In the genomic region with DNA sequence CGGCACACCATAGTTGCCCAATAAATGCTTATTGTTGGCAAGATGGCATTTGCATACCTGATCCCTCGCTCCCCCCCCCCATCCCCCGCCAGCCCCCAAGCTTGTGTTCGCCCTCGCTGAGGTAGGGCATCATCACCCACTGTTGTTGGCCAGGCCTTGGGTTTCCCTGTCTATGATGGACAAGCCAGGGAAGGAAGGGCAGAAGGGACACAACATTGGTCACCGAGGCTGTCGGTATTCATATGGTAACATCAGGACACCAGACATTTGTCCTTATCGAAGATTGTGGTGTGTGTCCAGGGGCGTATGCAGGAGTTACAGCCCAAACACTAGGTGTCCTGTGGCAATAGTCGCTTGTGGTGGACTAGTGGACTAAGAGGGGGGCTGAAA, we compare ENCODE assay signal across 8 mouse cellular contexts. TPM values are rescaled to one million over a fixed set of nuclear protein-coding genes. Genes with fewer than 3 reads are reported as not detected.
DNase-seq lines count a peak whose midpoint lies in the region; ATAC-seq lines count a peak whose summit lies in the region.

No protein-coding gene starts in this region.

- WGBS in heart, embryonic 14.5 days, result 2% methylated on average over 10 of the region's 10 CpGs
- 3% methylated on average over 10 of the region's 10 CpGs for WGBS in hindbrain, embryonic 13.5 days
- WGBS in midbrain, embryonic 12.5 days, result 4% methylated on average over 10 of the region's 10 CpGs

- H3K36me3 ChIP-seq in heart, embryonic 14.5 days (ENCODE audit: control insufficient read depth, insufficient read depth, low read length), result peaks cover 41% of the 10 kb centered on the region
- H3K36me3 ChIP-seq in hindbrain, embryonic 13.5 days, result peaks cover 35% of the 10 kb centered on the region
- H3K36me3 ChIP-seq in midbrain, embryonic 12.5 days, result peaks cover 30% of the 10 kb centered on the region

- peak overlapping the region; percentile 71 to 83 for H3K4me3 ChIP-seq in heart, embryonic 14.5 days (ENCODE audit: control insufficient read depth in 1 of 2, insufficient read depth in 1 of 2, low read depth in 1 of 2, low read length in 2 of 2)
- H3K4me3 ChIP-seq in hindbrain, embryonic 13.5 days, result peak overlapping the region; percentile 63
- H3K4me3 ChIP-seq in midbrain, embryonic 12.5 days, result peak overlapping the region; percentile 68

- 0 out of 2 replicates have a peak, but pooled peaks cover 3% of the 10 kb centered on the region for H3K27me3 ChIP-seq in heart, embryonic 14.5 days (ENCODE audit: control insufficient read depth, insufficient read depth, low read length)
- H3K27me3 ChIP-seq in hindbrain, embryonic 13.5 days, result no peaks in the 10 kb centered on the region
- no peaks in the 10 kb centered on the region for H3K27me3 ChIP-seq in midbrain, embryonic 12.5 days

- H3K27ac ChIP-seq in heart, embryonic 14.5 days (replicated peaks in 1 of 2; ENCODE audit: control insufficient read depth in 1 of 2, insufficient read depth in 1 of 2, low read depth in 2 of 2, low read length in 2 of 2), result peak overlapping the region; percentile 74 to 89
- peak overlapping the region; percentile 97 for H3K27ac ChIP-seq in hindbrain, embryonic 13.5 days
- peak overlapping the region; percentile 96 for H3K27ac ChIP-seq in midbrain, embryonic 12.5 days (replicated peaks)

- H3K9me3 ChIP-seq in heart, embryonic 14.5 days (ENCODE audit: control insufficient read depth, low read length), result no peaks in the 10 kb centered on the region
- H3K9me3 ChIP-seq in hindbrain, embryonic 13.5 days, result no peaks in the 10 kb centered on the region
- H3K9me3 ChIP-seq in midbrain, embryonic 12.5 days, result no peaks in the 10 kb centered on the region

- H3K4me2 ChIP-seq in heart, embryonic 14.5 days (ENCODE audit: low read length), result peak overlapping the region; percentile 85
- H3K4me2 ChIP-seq in hindbrain, embryonic 13.5 days, result peak overlapping the region; percentile 78
- H3K4me2 ChIP-seq in midbrain, embryonic 12.5 days (replicated peaks), result peak overlapping the region; percentile 89

- peak overlapping the region; percentile 73 for H3K9ac ChIP-seq in heart, embryonic 14.5 days (ENCODE audit: low read length)
- peak overlapping the region; percentile 76 for H3K9ac ChIP-seq in hindbrain, embryonic 13.5 days
- H3K9ac ChIP-seq in midbrain, embryonic 12.5 days (replicated peaks), result peak overlapping the region; percentile 72

- 0 out of 2 replicates have a peak, but pooled peaks have one; percentile 2 for ATAC-seq in heart, embryonic 14.5 days (ENCODE audit: insufficient number of reproducible peaks, insufficient read depth, low FRiP score, low read depth)
- ATAC-seq in hindbrain, embryonic 13.5 days (ENCODE audit: low FRiP score), result no peak
- ATAC-seq in midbrain, embryonic 12.5 days (ENCODE audit: low FRiP score, low read depth), result peak; percentile 32

- peaks cover 8 to 9% of the 10 kb centered on the region in 2 experiments for H3K4me1 ChIP-seq in heart, embryonic 14.5 days (ENCODE audit: control insufficient read depth in 2 of 2, insufficient read depth in 2 of 2, low read length in 2 of 2)
- peaks cover 25% of the 10 kb centered on the region for H3K4me1 ChIP-seq in hindbrain, embryonic 13.5 days (replicated peaks)
- H3K4me1 ChIP-seq in midbrain, embryonic 12.5 days, result peaks cover 14% of the 10 kb centered on the region

- DNase-seq in heart, adult 11 months, result no peak
- peak; percentile 47 for DNase-seq in MN1 (ENCODE audit: low spot score)
- DNase-seq in yolk sac, embryonic 10.5 days (ENCODE audit: low spot score), result no peak
- no peak for DNase-seq in kidney, postnatal 10 days
- DNase-seq in layer of hippocampus, postnatal 36 days, result no peak

RNA-seq across cellular contexts. Expression of a gene that starts 0.5 kb away (rescaled TPM):
- polyA plus RNA-seq in heart, embryonic 14.5 days (2014; fragmentation: Nextera tagmentation; extraction: Ambion mirVana), result 4.0 and 4.6 TPM in 2 replicates
- polyA plus RNA-seq in hindbrain, embryonic 13.5 days (2015; fragmentation: Nextera tagmentation; extraction: Ambion mirVana), result 8.0 and 8.2 TPM in 2 replicates
- 6.5 and 6.9 TPM in 2 replicates for polyA plus RNA-seq in midbrain, embryonic 12.5 days (2016; fragmentation: Nextera tagmentation; extraction: Ambion mirVana)
- 10 to 100 TPM; 11.8 to 12.6 TPM for total RNA-seq in layer of hippocampus, postnatal 36 days (2021)

RNA-seq across cellular contexts. Expression of a gene that starts 11.5 kb away (rescaled TPM):
- polyA plus RNA-seq in heart, embryonic 14.5 days (2014; fragmentation: Nextera tagmentation; extraction: Ambion mirVana), result not detected in 2 replicates
- polyA plus RNA-seq in hindbrain, embryonic 13.5 days (2015; fragmentation: Nextera tagmentation; extraction: Ambion mirVana), result not detected in 2 replicates
- polyA plus RNA-seq in midbrain, embryonic 12.5 days (2016; fragmentation: Nextera tagmentation; extraction: Ambion mirVana), result not detected in 2 replicates
- total RNA-seq in layer of hippocampus, postnatal 36 days (2021), result not detected

RNA-seq across cellular contexts. Expression of a gene that starts 36.2 kb away (rescaled TPM):
- 25.9 and 27.7 TPM in 2 replicates for polyA plus RNA-seq in heart, embryonic 14.5 days (2014; fragmentation: Nextera tagmentation; extraction: Ambion mirVana)
- 44.0 and 46.0 TPM in 2 replicates for polyA plus RNA-seq in hindbrain, embryonic 13.5 days (2015; fragmentation: Nextera tagmentation; extraction: Ambion mirVana)
- polyA plus RNA-seq in midbrain, embryonic 12.5 days (2016; fragmentation: Nextera tagmentation; extraction: Ambion mirVana), result 80.7 and 81.6 TPM in 2 replicates
- 10 to 100 TPM; 51.2 to 56.8 TPM for total RNA-seq in layer of hippocampus, postnatal 36 days (2021)

RNA-seq across cellular contexts. Expression of a gene that starts 36.4 kb away (rescaled TPM):
- polyA plus RNA-seq in heart, embryonic 14.5 days (2014; fragmentation: Nextera tagmentation; extraction: Ambion mirVana), result 128 and 132 TPM in 2 replicates
- polyA plus RNA-seq in hindbrain, embryonic 13.5 days (2015; fragmentation: Nextera tagmentation; extraction: Ambion mirVana), result 91.5 and 93.4 TPM in 2 replicates
- polyA plus RNA-seq in midbrain, embryonic 12.5 days (2016; fragmentation: Nextera tagmentation; extraction: Ambion mirVana), result 113 and 117 TPM in 2 replicates
- total RNA-seq in layer of hippocampus, postnatal 36 days (2021), result 100 to 1,000 TPM; 110 to 126 TPM
